Mouse (Mus musculus) midbrain, embryonic 15.5 days (tissue): ENCODE measurements around the gene Tut1. TPM values are rescaled to one million over a fixed set of nuclear protein-coding genes. Genes with fewer than 3 reads are reported as not detected.

ENCODE experiments used
- ATAC-seq: fragments of 200-750 bp; cut with Nextera tagmentation; replicated peaks from 2 replicates; pipeline ENCODE4 v1.8.0; 2017; ENCODE audit warnings: moderate TSS enrichment
- H3K27ac ChIP-seq: fragments of 300-500 bp; sonication (generic); 2 replicates; pipeline ENCODE4 v1.5.1; 2015; ENCODE audit warnings: mild to moderate bottlenecking, inconsistent platforms
- H3K27me3 ChIP-seq: fragments of 300-500 bp; sonication (generic); replicated peaks from 2 replicates; pipeline ENCODE4 v1.6.1; 2015; ENCODE audit warnings: inconsistent platforms
- H3K36me3 ChIP-seq: fragments of 300-500 bp; sonication (generic); replicated peaks from 2 replicates; pipeline ENCODE4 v1.6.1; 2015; ENCODE audit warnings: inconsistent platforms
- H3K4me1 ChIP-seq: fragments of 300-500 bp; sonication (generic); 2 replicates; pipeline ENCODE4 v1.6.1; 2015; ENCODE audit warnings: inconsistent platforms
- H3K4me2 ChIP-seq: fragments of 300-500 bp; sonication (generic); 2 replicates; pipeline ENCODE4 v1.6.1; 2015; ENCODE audit warnings: inconsistent platforms, mild to moderate bottlenecking, moderate library complexity
- H3K4me3 ChIP-seq: fragments of 300-500 bp; sonication (generic); 2 replicates; pipeline ENCODE4 v1.5.1; 2015; ENCODE audit warnings: mild to moderate bottlenecking, inconsistent platforms
- H3K9ac ChIP-seq: fragments of 300-500 bp; sonication (generic); 2 replicates; pipeline ENCODE4 v1.6.1; 2015; ENCODE audit warnings: mild to moderate bottlenecking, inconsistent platforms
- H3K9me3 ChIP-seq: fragments of 300-500 bp; sonication (generic); 2 replicates; pipeline ENCODE4 v1.6.1; 2016; ENCODE audit warnings: inconsistent platforms
- WGBS: fragments of 180-500 bp; shearing (Covaris S2); methylation state at CpG from one replicate; pipeline ENCODE4 v1.1.7; 2015; ENCODE audit warnings: mixed read lengths; 5-methylcytosine and 5-hydroxymethylcytosine counted together
- polyA plus RNA-seq: library from polyadenylated mRNA; unstranded; fragments of >200 nt; fragmentation: Nextera tagmentation; extraction: Ambion mirVana; gene quantifications from 2 replicates; pipeline ENCODE4 v1.2.1, GENCODE M21; 2015

Gene Tut1
- polyA plus RNA-seq, 1 experiment from 2014 or later: 30.5 TPM

- 20% methylated on average over 15 of the region's 15 CpGs for WGBS
- H3K36me3 ChIP-seq: no peaks in the 10 kb centered on the region
Measured at GRCm38 (mm10) chr19:8988346-8989065, 34.9 kb downstream of the Tut1 start.

GRCm38 (mm10) chr19:8989066-8989566 lies 35.5 kb downstream of the Tut1 start, which contains the start of gene Ahnak:
TSS of gene Ahnak (plus strand) at chr19:8989284.
- Histone ChIP-seq H3K9ac (peak within 1 kb of the TSS; percentile 18; the same call in 1 of the 2 replicates), H3K4me1 (peaks cover 33% of the 10 kb centered on the region), H3K36me3 (no peaks in the 10 kb centered on the region), H3K27ac (no peak within 1 kb of the TSS; the same call in 1 of the 2 replicates), H3K4me2 (peak within 1 kb of the TSS; percentile 73), H3K4me3 (peak within 1 kb of the TSS; percentile 42), H3K9me3 (no peaks in the 10 kb centered on the region), H3K27me3 (peaks cover 39% of the 10 kb centered on the region)
- peak; percentile 24; the same call in 1 of the 2 replicates for ATAC-seq
- under 1% methylated on average over 42 of the region's 42 CpGs for WGBS

More at GRCm38 (mm10) chr19:8988346-8989065, 34.9 kb downstream of the Tut1 start:
- Histone ChIP-seq H3K9me3 (no peaks in the 10 kb centered on the region), H3K4me3 (peak overlapping the region; percentile 42), H3K27ac (no peak overlapping the region), H3K27me3 (peaks cover 39% of the 10 kb centered on the region), H3K4me2 (peak overlapping the region; percentile 73), H3K4me1 (peaks cover 39% of the 10 kb centered on the region), H3K9ac (no peak overlapping the region)
- no peak for ATAC-seq

DNA sequence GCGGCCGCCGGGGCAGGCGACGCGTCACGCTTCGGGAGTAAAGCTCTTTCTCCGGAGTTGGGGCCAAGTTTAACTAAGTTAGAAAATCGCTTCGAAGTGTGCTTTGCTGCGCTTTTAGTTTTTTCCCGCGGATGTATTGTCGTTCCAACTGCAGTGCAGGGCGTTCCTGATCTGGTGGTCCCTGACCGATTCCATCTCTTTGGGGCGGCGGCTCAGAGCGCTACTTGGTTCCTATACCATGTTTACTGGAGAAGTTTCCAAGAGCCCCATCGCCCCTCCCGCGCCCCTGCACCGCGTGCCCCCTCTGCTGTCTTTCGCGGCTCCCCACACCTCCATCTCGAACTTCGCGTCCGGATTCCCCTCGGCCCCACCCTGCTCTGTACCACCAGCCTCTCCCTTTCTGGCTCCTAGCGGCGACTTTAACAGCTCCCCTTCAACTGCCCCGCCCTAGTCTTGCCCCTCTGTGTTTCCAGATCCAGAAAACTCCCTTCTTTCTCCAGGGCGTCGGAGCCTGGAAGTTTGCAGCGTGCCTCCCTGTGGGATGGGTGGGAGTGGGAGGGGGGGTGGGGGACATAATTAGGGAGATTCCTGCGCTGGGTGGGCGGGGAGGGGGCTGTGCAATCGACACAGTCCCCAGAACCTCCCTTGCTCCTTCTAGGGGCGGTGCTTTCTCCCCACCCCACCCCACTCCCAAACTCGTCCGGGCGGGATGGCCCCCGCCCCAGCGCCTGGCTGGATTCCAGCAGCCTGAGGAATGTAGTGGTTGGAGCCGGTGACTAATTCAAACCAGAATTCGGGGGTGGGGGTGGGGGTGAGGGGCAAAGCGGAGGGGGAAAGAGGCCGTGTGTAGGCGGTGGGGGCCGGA lies 36.2 kb downstream of the Tut1 start:
- Histone ChIP-seq H3K36me3 (no peaks in the 10 kb centered on the region), H3K27me3 (peaks cover 39% of the 10 kb centered on the region), H3K4me2 (peak overlapping the region; percentile 73), H3K4me3 (peak overlapping the region; percentile 42), H3K9me3 (no peaks in the 10 kb centered on the region), H3K4me1 (peaks cover 26% of the 10 kb centered on the region), H3K27ac (no peak overlapping the region; the same call in 1 of the 2 replicates), H3K9ac (peak overlapping the region; percentile 18; the same call in 1 of the 2 replicates)
- under 1% methylated on average over 52 of the region's 53 CpGs for WGBS
- ATAC-seq: peak; percentile 55

- H3K9ac ChIP-seq: peak overlapping the region; percentile 0; the same call in 1 of the 2 replicates
- H3K27ac ChIP-seq: no peak overlapping the region
Measured at GRCm38 (mm10) chr19:8990432-8991102, 36.9 kb downstream of the Tut1 start.

GRCm38 (mm10) chr19:8991245-8991870 lies 37.7 kb downstream of the Tut1 start:
- no peak for ATAC-seq
- WGBS: 77% methylated on average over 4 of the region's 4 CpGs
- Histone ChIP-seq H3K4me3 (no peak overlapping the region), H3K27ac (no peak overlapping the region), H3K9ac (no peak overlapping the region), H3K9me3 (no peaks in the 10 kb centered on the region), H3K27me3 (peaks cover 39% of the 10 kb centered on the region), H3K4me1 (peaks cover 19% of the 10 kb centered on the region), H3K36me3 (no peaks in the 10 kb centered on the region), H3K4me2 (peak overlapping the region; percentile 0; the same call in 1 of the 2 replicates)

More at GRCm38 (mm10) chr19:8990432-8991102, 36.9 kb downstream of the Tut1 start:
- H3K9me3 ChIP-seq: no peaks in the 10 kb centered on the region
- whole genome bisulfite sequencing: 15% methylated on average over 15 of the region's 15 CpGs
- ATAC-seq: peak; percentile 74
- peaks cover 19% of the 10 kb centered on the region for H3K4me1 ChIP-seq
- no peaks in the 10 kb centered on the region for H3K36me3 ChIP-seq
- peak overlapping the region; percentile 42 for H3K4me3 ChIP-seq
- H3K27me3 ChIP-seq: peaks cover 39% of the 10 kb centered on the region
- peak overlapping the region; percentile 73 for H3K4me2 ChIP-seq

GRCm38 (mm10) chr19:8991871-8992735 lies 38.5 kb downstream of the Tut1 start:
- WGBS: 83% methylated on average over 13 of the region's 13 CpGs

DNA sequence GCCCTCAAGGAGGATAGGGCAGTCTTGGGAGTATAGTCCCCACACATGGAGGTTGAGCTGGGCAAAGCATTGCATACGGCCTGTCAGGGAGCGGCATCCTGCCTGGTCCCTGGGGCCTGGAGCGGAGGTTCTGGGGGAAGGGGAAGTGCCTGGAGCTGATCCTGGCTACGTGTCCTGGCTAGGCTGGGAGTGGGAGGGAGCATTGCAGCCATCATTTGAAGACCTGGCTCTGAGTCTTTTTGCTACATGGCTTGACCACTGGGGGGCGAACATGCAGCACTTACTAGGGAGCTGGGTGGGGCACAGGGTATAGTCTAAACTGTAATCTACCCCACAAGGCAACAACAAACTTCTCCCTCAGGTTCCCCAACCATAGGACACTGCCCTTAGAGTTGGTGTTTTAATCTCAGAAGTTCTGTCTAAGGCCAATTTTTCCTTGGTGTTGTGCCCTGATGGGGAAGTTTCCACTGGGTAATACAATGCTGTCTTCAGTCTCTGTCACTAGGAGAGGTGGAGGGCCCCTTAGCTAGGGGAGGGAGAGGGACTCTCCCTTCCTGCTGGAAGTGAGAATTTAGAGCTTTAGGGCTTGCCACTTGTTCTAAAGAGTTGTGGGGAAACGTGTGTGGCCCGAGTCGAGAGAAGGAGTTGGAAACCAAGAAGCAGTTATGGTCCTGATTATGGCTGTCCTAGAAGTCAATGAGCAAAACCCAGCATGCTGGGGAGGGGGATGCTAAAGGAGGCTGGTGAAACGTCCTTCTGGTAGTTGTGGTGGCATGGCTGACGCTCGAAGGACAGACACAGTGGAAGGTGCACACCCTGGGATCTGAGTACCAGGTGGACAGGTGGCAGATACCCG lies 39.4 kb downstream of the Tut1 start:
- peaks cover 35% of the 10 kb centered on the region for H3K27me3 ChIP-seq
- H3K4me2 ChIP-seq: no peak overlapping the region
- no peaks in the 10 kb centered on the region for H3K36me3 ChIP-seq
- ATAC-seq: no peak
- H3K9me3 ChIP-seq: no peaks in the 10 kb centered on the region
- 37% methylated on average over 12 of the region's 12 CpGs for WGBS
- no peak overlapping the region for H3K4me3 ChIP-seq
- peaks cover 19% of the 10 kb centered on the region for H3K4me1 ChIP-seq
- no peak overlapping the region for H3K27ac ChIP-seq
- H3K9ac ChIP-seq: no peak overlapping the region

More at GRCm38 (mm10) chr19:8991871-8992735, 38.5 kb downstream of the Tut1 start:
- no peaks in the 10 kb centered on the region for H3K9me3 ChIP-seq
- H3K4me2 ChIP-seq: no peak overlapping the region
- peaks cover 39% of the 10 kb centered on the region for H3K27me3 ChIP-seq
- no peak overlapping the region for H3K27ac ChIP-seq
- H3K4me3 ChIP-seq: no peak overlapping the region
- ATAC-seq: no peak
- peaks cover 19% of the 10 kb centered on the region for H3K4me1 ChIP-seq
- no peaks in the 10 kb centered on the region for H3K36me3 ChIP-seq
- no peak overlapping the region for H3K9ac ChIP-seq

DNA sequence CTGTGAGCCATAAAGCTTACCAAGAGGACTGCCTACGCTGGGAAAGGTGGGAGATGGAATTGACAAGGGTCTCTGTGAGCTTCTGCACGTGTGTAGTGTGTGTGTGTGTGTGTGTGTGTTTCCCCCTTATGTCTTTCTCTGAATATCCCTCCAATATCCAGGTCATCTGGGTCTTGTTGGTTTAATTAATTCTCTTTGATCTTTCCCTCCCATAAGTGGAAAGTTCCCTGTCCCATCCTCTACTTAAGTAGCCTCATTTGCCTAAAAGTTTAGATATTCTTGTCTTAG lies 39.9 kb downstream of the Tut1 start:
- Histone ChIP-seq H3K27me3 (peaks cover 29% of the 10 kb centered on the region), H3K4me3 (no peak overlapping the region), H3K9me3 (no peaks in the 10 kb centered on the region), H3K9ac (no peak overlapping the region), H3K27ac (no peak overlapping the region), H3K36me3 (no peaks in the 10 kb centered on the region), H3K4me2 (no peak overlapping the region), H3K4me1 (peaks cover 19% of the 10 kb centered on the region)
- 49% methylated on average over 2 of the region's 2 CpGs for WGBS
- no peak for ATAC-seq

GRCm38 (mm10) chr19:8994813-8995607 lies 41.4 kb downstream of the Tut1 start:
- no peaks in the 10 kb centered on the region for H3K36me3 ChIP-seq
- peaks cover 15% of the 10 kb centered on the region for H3K27me3 ChIP-seq
- ATAC-seq: no peak
- no peaks in the 10 kb centered on the region for H3K9me3 ChIP-seq
- no peak overlapping the region for H3K4me3 ChIP-seq
- peaks cover 7% of the 10 kb centered on the region for H3K4me1 ChIP-seq
- H3K9ac ChIP-seq: no peak overlapping the region
- WGBS: 79% methylated on average over 10 of the region's 10 CpGs
- no peak overlapping the region for H3K4me2 ChIP-seq
- H3K27ac ChIP-seq: no peak overlapping the region

DNA sequence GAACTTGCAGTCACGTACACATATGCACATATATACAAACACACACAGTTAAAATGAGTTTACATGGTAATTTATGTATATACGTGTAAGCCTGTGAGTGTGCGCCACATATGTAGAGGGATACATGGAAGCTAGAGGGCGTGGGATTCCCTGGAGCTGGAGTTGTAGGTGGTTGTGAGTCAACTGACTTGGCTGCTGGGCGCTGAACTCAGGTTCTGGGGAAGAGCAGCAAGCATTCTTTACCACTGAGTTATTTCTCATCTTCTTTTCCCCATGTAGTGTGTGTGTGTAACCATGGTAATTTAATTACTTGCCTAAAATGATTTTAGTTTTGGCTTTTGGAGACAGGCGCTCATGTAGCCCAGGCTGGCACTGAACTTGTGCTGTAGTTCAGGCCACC lies 43.0 kb downstream of the Tut1 start:
- Histone ChIP-seq H3K4me2 (no peak overlapping the region), H3K36me3 (no peaks in the 10 kb centered on the region), H3K9ac (no peak overlapping the region), H3K27me3 (no peaks in the 10 kb centered on the region), H3K4me1 (no peaks in the 10 kb centered on the region), H3K9me3 (no peaks in the 10 kb centered on the region), H3K4me3 (no peak overlapping the region), H3K27ac (no peak overlapping the region)
- no peak for ATAC-seq
- WGBS: 91% methylated on average over 6 of the region's 6 CpGs
